8 mouse cellular contexts compared by ENCODE assay signal in the genomic region with DNA sequence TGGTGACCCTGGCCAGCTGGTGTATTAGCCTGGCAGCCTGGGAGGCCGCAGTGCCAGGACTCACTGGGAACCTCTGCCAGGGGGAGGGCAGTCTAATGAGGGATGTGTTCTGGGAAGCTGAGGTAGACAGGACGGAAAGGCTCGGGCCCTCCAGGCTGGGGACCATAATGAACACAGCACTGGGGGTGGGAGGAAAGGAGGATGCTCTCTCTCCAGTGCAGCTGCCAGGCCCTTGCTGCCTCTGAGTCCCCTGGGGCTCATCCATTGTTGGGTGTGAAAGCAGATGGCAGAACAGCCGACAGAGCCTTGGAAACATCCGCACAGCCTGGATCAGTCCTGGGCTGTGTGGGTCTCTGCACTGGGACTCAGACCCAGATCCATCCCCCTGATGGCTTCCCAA. TPM values are rescaled to one million over a fixed set of nuclear protein-coding genes. Genes with fewer than 3 reads are reported as not detected.
DNase-seq lines count a peak whose midpoint lies in the region; ATAC-seq lines count a peak whose summit lies in the region.

No protein-coding gene starts in this region.

- DNase-seq in adrenal gland, postnatal 14 days, result peak; percentile 56
- DNase-seq in adrenal gland, postnatal 4 days (ENCODE audit: low spot score in 2 of 2), result no peak
- DNase-seq in midbrain, embryonic 11.5 days (ENCODE audit: low spot score, missing footprints), result no peak
- DNase-seq in heart, postnatal 36 days, result peak; percentile 49 to 52
- DNase-seq in mesoderm, embryonic 11.5 days (ENCODE audit: low read depth, low spot score), result peak; percentile 68
- DNase-seq in frontal cortex, postnatal 10 days (ENCODE audit: low spot score in 2 of 2), result no peak
- DNase-seq in spleen, postnatal 14 days (ENCODE audit: low spot score in 2 of 2), result no peak

- H3K9ac ChIP-seq in midbrain, embryonic 11.5 days (ENCODE audit: low read length), result no peak overlapping the region
- H3K9ac ChIP-seq in midbrain, embryonic 15.5 days, result no peak overlapping the region

- H3K9me3 ChIP-seq in midbrain, embryonic 11.5 days (ENCODE audit: control insufficient read depth, low read length), result no peaks in the 10 kb centered on the region
- no peaks in the 10 kb centered on the region for H3K9me3 ChIP-seq in midbrain, embryonic 15.5 days

- H3K4me2 ChIP-seq in midbrain, embryonic 11.5 days, result no peak overlapping the region
- no peak overlapping the region for H3K4me2 ChIP-seq in midbrain, embryonic 15.5 days

- ATAC-seq in midbrain, embryonic 11.5 days (ENCODE audit: low FRiP score), result peak; percentile 36; the same call in 1 of the 2 replicates
- ATAC-seq in midbrain, embryonic 15.5 days (replicated peaks), result no peak

- no peak overlapping the region for H3K27ac ChIP-seq in midbrain, embryonic 11.5 days (ENCODE audit: low read depth, low read length)
- no peak overlapping the region for H3K27ac ChIP-seq in midbrain, embryonic 15.5 days

- no peak overlapping the region for H3K4me3 ChIP-seq in midbrain, embryonic 11.5 days (ENCODE audit: low read depth, low read length)
- no peak overlapping the region for H3K4me3 ChIP-seq in midbrain, embryonic 15.5 days

- H3K27me3 ChIP-seq in midbrain, embryonic 11.5 days (ENCODE audit: control insufficient read depth, insufficient read depth, low read length), result 0 out of 2 replicates have a peak, but pooled peaks cover 2% of the 10 kb centered on the region
- H3K27me3 ChIP-seq in midbrain, embryonic 15.5 days (replicated peaks), result no peaks in the 10 kb centered on the region

- H3K36me3 ChIP-seq in midbrain, embryonic 11.5 days (ENCODE audit: control insufficient read depth, insufficient read depth, low read length), result no peaks in the 10 kb centered on the region
- no peaks in the 10 kb centered on the region for H3K36me3 ChIP-seq in midbrain, embryonic 15.5 days (replicated peaks)

- intact Hi-C loops in heart, postnatal 36 days (cut with DNase I), result loop anchor here (2.0 to 5.0 kb wide), 2 partner anchors 19 to 39 kb away; no protein-coding TSS in a partner anchor

- H3K4me1 ChIP-seq in midbrain, embryonic 11.5 days (ENCODE audit: control insufficient read depth, insufficient read depth, low read length), result peaks cover 15% of the 10 kb centered on the region
- peaks cover 40% of the 10 kb centered on the region for H3K4me1 ChIP-seq in midbrain, embryonic 15.5 days

- 31% methylated on average over 5 of the region's 5 CpGs for WGBS in midbrain, embryonic 11.5 days
- 20% methylated on average over 5 of the region's 5 CpGs for WGBS in midbrain, embryonic 15.5 days

RNA-seq across cellular contexts. Expression of gene Cerk, which starts 2.2 kb away (rescaled TPM):
- 31.5 and 33.0 TPM in 2 replicates for total RNA-seq in adrenal gland, postnatal 14 days (2021)
- 10 to 100 TPM; 26.3 to 26.8 TPM for total RNA-seq in adrenal gland, postnatal 4 days (2021)
- polyA plus RNA-seq in midbrain, embryonic 11.5 days (2014; fragmentation: Nextera tagmentation; extraction: Ambion mirVana), result 17.3 and 19.9 TPM in 2 replicates
- 25.0 and 25.8 TPM in 2 replicates for polyA plus RNA-seq in midbrain, embryonic 15.5 days (2015; fragmentation: Nextera tagmentation; extraction: Ambion mirVana)
- total RNA-seq in heart, postnatal 36 days (2021), result 10 to 100 TPM; 28.0 to 28.1 TPM

RNA-seq across cellular contexts. Expression of gene Tbc1d22a, which starts 26.1 kb away (rescaled TPM):
- 26.8 and 32.0 TPM in 2 replicates for total RNA-seq in adrenal gland, postnatal 14 days (2021)
- total RNA-seq in adrenal gland, postnatal 4 days (2021), result 10 to 100 TPM; 32.3 TPM
- polyA plus RNA-seq in midbrain, embryonic 11.5 days (2014; fragmentation: Nextera tagmentation; extraction: Ambion mirVana), result 6.7 and 8.1 TPM in 2 replicates
- 14.3 and 15.1 TPM in 2 replicates for polyA plus RNA-seq in midbrain, embryonic 15.5 days (2015; fragmentation: Nextera tagmentation; extraction: Ambion mirVana)
- total RNA-seq in heart, postnatal 36 days (2021), result 10 to 100 TPM; 21.7 to 28.6 TPM

Comparison
In these comparisons a context has a peak if more than half of its experiments do, and no peak if none do; other contexts are left out.
1. DNase-seq: peak in adrenal gland, postnatal 14 days (single experiment), heart, postnatal 36 days (2 of 2) and mesoderm, embryonic 11.5 days (single experiment); none in adrenal gland, postnatal 4 days (0 of 2), midbrain, embryonic 11.5 days (single experiment), frontal cortex, postnatal 10 days (0 of 2) and spleen, postnatal 14 days (0 of 2).